Mouse (Mus musculus) spleen, postnatal 36 days (tissue): ENCODE measurements around the gene Myl4.

Source experiments
- DNase-seq, 2 experiments: peaks; one replicate each; pipeline ENCODE4 v3.0.0; 2022; ENCODE audit warnings: low spot score in 2 of 2, mixed read lengths in 1 of 2

Myl4 gene

GRCm38 (mm10) chr11:104604192-104604591 is 53.7 kb downstream of the Myl4 start:
- no peak for DNase-seq

GRCm38 (mm10) chr11:104607491-104608245 is 57.2 kb downstream of the Myl4 start, which contains the start of gene Itgb3:
Itgb3 (plus strand) TSS chr11:104608000.
- DNase-seq: peak; percentile 81 to 82

GRCm38 (mm10) chr11:104608249-104608920 is 57.9 kb downstream of the Myl4 start:
- no peak for DNase-seq

GRCm38 (mm10) chr11:104609033-104609684 is 58.7 kb downstream of the Myl4 start:
- no peak for DNase-seq

- DNase-seq: no peak
These were observed 59.3 kb downstream of the Myl4 start for GRCm38 (mm10) chr11:104609733-104610132.

GRCm38 (mm10) chr11:104611579-104612151 is 61.2 kb downstream of the Myl4 start:
- no peak for DNase-seq

GRCm38 (mm10) chr11:104613551-104613950 is 63.1 kb downstream of the Myl4 start:
- DNase-seq: no peak

GRCm38 (mm10) chr11:104614130-104614529 is 63.7 kb downstream of the Myl4 start:
- DNase-seq: no peak

- no peak for DNase-seq
These were observed 65.7 kb downstream of the Myl4 start for GRCm38 (mm10) chr11:104616182-104616581.

- DNase-seq: no peak
These were observed 68.2 kb downstream of the Myl4 start for GRCm38 (mm10) chr11:104618638-104619076.

GRCm38 (mm10) chr11:104619084-104620022 is 68.9 kb downstream of the Myl4 start:
- DNase-seq: no peak

- no peak for DNase-seq
These were observed 71.8 kb downstream of the Myl4 start for GRCm38 (mm10) chr11:104622040-104622962.

- no peak for DNase-seq
These were observed 74.4 kb downstream of the Myl4 start for GRCm38 (mm10) chr11:104624791-104625391.

- DNase-seq: no peak
These were observed 75.3 kb downstream of the Myl4 start for GRCm38 (mm10) chr11:104625453-104626402.

GRCm38 (mm10) chr11:104626635-104627034 is 76.2 kb downstream of the Myl4 start:
- no peak for DNase-seq

GRCm38 (mm10) chr11:104627616-104628301 is 77.3 kb downstream of the Myl4 start:
- DNase-seq: no peak

GRCm38 (mm10) chr11:104628566-104628965 is 78.1 kb downstream of the Myl4 start:
- no peak for DNase-seq
